Mouse (Mus musculus) embryonic facial prominence, embryonic 15.5 days (tissue): ENCODE results near the gene Serpinb1c. TPM values are rescaled to one million over a fixed set of nuclear protein-coding genes. Genes with fewer than 3 reads are reported as not detected.
"Not testable (repeated sequence)": the region's sequence is repeated elsewhere in the genome, so short reads cannot be mapped to it uniquely, and the experiment has no call there.

Experiments
- ATAC-seq: fragments of 200-750 bp; cut with Nextera tagmentation; 2 replicates; pipeline ENCODE4 v1.8.0; 2017; ENCODE audit warnings: low read depth, moderate TSS enrichment; ENCODE audit not compliant: insufficient number of reproducible peaks, low FRiP score, low TSS enrichment
- H3K27ac ChIP-seq: fragments of 300-500 bp; sonication (generic); replicated peaks from 2 replicates; pipeline ENCODE4 v1.5.1; 2015; ENCODE audit warnings: mild to moderate bottlenecking, inconsistent platforms
- H3K27me3 ChIP-seq: fragments of 300-500 bp; sonication (generic); 2 replicates; pipeline ENCODE4 v1.6.1; 2015; ENCODE audit warnings: inconsistent platforms
- H3K36me3 ChIP-seq: fragments of 300-500 bp; sonication (generic); 2 replicates; pipeline ENCODE4 v1.6.1; 2015; ENCODE audit warnings: mild to moderate bottlenecking, inconsistent platforms
- H3K4me1 ChIP-seq: fragments of 300-500 bp; sonication (generic); 2 replicates; pipeline ENCODE4 v1.6.1; 2015; ENCODE audit warnings: inconsistent platforms
- H3K4me2 ChIP-seq: fragments of 300-500 bp; sonication (generic); replicated peaks from 2 replicates; pipeline ENCODE4 v1.6.1; 2015; ENCODE audit warnings: mild to moderate bottlenecking, inconsistent platforms
- H3K4me3 ChIP-seq: fragments of 300-500 bp; sonication (generic); replicated peaks from 2 replicates; pipeline ENCODE4 v1.5.1; 2015; ENCODE audit warnings: mild to moderate bottlenecking, inconsistent platforms
- H3K9ac ChIP-seq: fragments of 300-500 bp; sonication (generic); 2 replicates; pipeline ENCODE4 v1.6.1; 2015; ENCODE audit warnings: inconsistent platforms
- H3K9me3 ChIP-seq: fragments of 300-500 bp; sonication (generic); replicated peaks from 2 replicates; pipeline ENCODE4 v1.6.1; 2016; ENCODE audit warnings: inconsistent platforms
- WGBS: fragments of 180-500 bp; shearing (Covaris S2); methylation state at CpG from one replicate; pipeline ENCODE4 v1.1.7; 2015; 5-methylcytosine and 5-hydroxymethylcytosine counted together
- polyA plus RNA-seq: library from polyadenylated mRNA; unstranded; fragments of >200 nt; fragmentation: Nextera tagmentation; extraction: Ambion mirVana; gene quantifications from 2 replicates; pipeline ENCODE4 v1.2.1, GENCODE M21; 2015

Gene Serpinb1c
- not detected in 2 replicates for polyA plus RNA-seq

DNA sequence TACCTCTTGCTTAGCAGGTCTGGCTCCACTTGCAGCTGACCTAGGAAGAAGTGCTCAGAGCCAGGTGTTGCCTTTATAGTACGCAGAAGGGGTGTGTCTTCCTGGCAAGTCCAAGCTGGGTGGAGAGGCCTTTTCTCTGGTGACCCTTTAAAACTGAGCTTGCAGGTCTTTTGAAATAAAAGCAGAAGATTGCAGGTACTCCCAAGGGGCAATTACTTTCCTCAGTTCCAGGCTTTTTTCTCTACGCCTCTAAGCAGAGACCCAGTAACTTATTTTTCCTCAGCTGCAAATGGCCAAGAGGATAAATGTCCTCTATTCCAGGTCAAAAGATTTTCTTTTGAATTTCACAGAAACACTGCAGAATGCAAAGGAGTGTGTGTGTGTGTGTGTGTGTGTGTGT lies at the start of gene Serpinb1c:
Gene Serpinb1c, minus strand, starts transcription at position 101 of the 400 bp plus-strand sequence.
- WGBS, result 80% methylated on average over 2 of the region's 2 CpGs
- no peaks in the 10 kb centered on the region for H3K36me3 ChIP-seq
- no peak within 1 kb of the TSS for H3K4me2 ChIP-seq
- no peaks in the 10 kb centered on the region for H3K4me1 ChIP-seq
- no peaks in the 10 kb centered on the region for H3K9me3 ChIP-seq
- no peak within 1 kb of the TSS for H3K27ac ChIP-seq
- H3K4me3 ChIP-seq, result no peak within 1 kb of the TSS
- H3K27me3 ChIP-seq, result no peaks in the 10 kb centered on the region
- no peak within 1 kb of the TSS for H3K9ac ChIP-seq
- ATAC-seq, result no peak

GRCm38 (mm10) chr13:32939191-32939590 lies 41.2 kb upstream of the Serpinb1c start:
- ATAC-seq, H3K9me3 ChIP-seq, H3K27me3 ChIP-seq, H3K9ac ChIP-seq, H3K4me1 ChIP-seq, H3K36me3 ChIP-seq, H3K27ac ChIP-seq, H3K4me3 ChIP-seq, H3K4me2 ChIP-seq: not testable (repeated sequence)
- WGBS, result 66% methylated on average over 3 of the region's 3 CpGs

DNA sequence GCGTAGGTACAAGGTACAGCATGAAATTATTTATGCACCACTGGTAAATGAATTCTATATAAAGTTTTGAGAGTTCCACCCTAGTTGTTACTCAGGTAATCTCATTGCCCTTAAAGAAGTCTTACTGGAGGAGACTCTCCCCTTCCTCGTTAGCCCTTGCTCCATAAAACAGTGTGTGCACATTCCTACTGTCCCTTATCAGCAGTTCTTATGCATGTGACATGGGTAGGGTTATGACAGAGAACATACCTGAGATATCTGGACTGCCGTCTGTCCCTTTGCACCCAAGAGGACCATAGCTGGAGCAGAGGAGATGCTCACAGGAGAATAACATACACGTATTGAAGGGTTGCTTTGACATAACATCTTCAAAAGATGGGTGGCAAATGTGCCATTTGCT lies 40.3 kb upstream of the Serpinb1c start:
- not testable (repeated sequence) for H3K4me1 ChIP-seq, H3K4me3 ChIP-seq, H3K9ac ChIP-seq, ATAC-seq, H3K36me3 ChIP-seq, H3K27me3 ChIP-seq, H3K4me2 ChIP-seq, H3K9me3 ChIP-seq, H3K27ac ChIP-seq
- 75% methylated on average over 4 of the region's 4 CpGs for WGBS

DNA sequence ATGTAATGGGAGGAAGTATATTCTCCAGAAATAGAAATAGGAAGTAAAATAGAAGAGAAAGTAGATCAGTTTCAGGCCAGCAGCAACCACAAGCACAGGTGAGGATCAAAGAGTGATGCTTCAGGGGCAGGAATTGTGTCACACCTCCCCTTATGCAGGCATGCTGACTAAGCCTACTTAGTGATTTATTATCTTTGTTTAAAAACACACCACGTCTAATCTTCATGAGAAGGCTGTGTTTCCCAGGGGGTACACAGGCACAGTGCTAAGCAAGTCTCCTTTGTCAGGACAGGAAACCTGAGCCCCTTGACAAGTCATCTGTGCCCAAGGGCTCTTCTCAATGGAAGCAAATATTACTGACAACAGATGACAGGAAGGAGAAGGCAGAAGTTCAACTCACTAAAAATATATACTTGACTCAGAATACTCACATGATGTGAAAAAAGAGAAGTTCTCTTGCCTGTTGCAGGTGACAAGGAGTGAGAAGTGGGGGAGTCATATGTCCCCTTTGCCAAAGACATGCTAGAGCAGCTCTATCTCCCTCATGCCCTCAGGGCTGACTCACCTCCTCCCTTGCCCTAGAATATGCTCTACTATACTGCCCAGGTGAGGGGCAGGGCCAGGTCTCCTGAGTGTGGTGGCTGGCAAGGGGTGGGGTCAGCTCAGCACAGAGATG lies 36.8 kb upstream of the Serpinb1c start:
- Histone ChIP-seq H3K36me3 (no peaks in the 10 kb centered on the region), H3K9me3 (no peaks in the 10 kb centered on the region), H3K4me1 (no peaks in the 10 kb centered on the region), H3K27me3 (no peaks in the 10 kb centered on the region), H3K4me2 (no peak overlapping the region), H3K4me3 (no peak overlapping the region), H3K9ac (no peak overlapping the region), H3K27ac (no peak overlapping the region)
- WGBS, result 29% methylated on average over 1 of the region's 1 CpGs
- ATAC-seq, result no peak

DNA sequence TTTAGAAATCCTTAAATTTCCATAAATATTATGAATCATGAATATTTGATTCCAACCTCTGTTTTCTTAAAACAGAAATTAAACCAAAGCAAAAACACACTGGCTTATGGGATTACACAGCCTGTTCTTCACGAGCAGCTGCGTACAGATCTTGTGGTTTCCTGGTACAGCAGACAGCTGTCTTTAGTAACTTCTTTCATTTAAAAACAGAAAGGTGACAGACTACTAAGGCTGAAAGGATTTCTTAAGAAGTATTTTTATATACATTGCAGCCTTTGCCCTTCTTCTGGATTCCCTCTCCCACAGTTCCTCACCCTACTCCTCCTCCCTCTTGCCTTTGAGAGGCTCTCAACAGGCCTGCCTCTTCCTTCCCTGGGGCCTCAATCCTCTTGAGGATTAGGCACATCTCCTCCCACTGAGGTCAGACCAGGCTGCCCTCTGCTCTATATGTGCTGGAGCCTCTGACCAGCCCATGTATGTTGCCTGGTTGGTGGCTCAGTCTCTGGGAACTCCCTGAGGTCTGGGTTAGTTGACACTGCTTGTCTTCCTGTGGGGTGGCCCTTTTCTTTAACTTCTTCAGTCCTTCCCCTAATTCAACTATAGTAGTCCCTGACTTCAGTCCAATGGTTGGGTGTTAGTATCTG lies 31.2 kb upstream of the Serpinb1c start:
- 48% methylated on average over 2 of the region's 2 CpGs for WGBS
- Histone ChIP-seq H3K4me1 (no peaks in the 10 kb centered on the region), H3K27me3 (no peaks in the 10 kb centered on the region), H3K4me2 (no peak overlapping the region), H3K4me3 (no peak overlapping the region), H3K27ac (no peak overlapping the region), H3K36me3 (no peaks in the 10 kb centered on the region), H3K9me3 (no peaks in the 10 kb centered on the region), H3K9ac (no peak overlapping the region)
- no peak for ATAC-seq

- WGBS, result 60% methylated on average over 1 of the region's 1 CpGs
- no peak overlapping the region for H3K27ac ChIP-seq
- H3K36me3 ChIP-seq, result no peaks in the 10 kb centered on the region
- no peak overlapping the region for H3K4me3 ChIP-seq
- H3K4me1 ChIP-seq, result no peaks in the 10 kb centered on the region
- no peaks in the 10 kb centered on the region for H3K27me3 ChIP-seq
- H3K4me2 ChIP-seq, result no peak overlapping the region
- H3K9me3 ChIP-seq, result no peaks in the 10 kb centered on the region
- ATAC-seq, result no peak
- H3K9ac ChIP-seq, result no peak overlapping the region
These were observed 29.2 kb upstream of the Serpinb1c start for GRCm38 (mm10) chr13:32927241-32927640.

DNA sequence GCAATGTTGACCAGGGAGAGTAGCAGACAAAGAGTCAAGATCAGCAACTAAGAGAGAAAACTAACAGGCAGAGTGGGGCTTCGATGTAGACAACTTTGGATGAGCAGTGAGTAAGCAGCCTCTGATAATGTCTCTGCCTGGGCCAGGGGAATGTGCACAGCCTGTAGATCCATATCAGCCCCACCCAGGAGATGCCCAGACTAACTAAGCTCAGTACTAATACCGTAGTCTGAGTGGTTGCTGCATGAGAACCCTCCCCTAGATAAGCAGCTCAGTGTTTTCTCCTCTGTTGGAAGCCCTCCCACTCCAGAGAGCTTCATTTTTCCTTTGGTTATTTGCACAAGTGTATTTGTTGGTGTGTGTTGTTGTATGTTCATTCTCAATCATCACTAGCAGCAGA lies 28.6 kb upstream of the Serpinb1c start:
- Histone ChIP-seq H3K9me3 (no peaks in the 10 kb centered on the region), H3K27ac (no peak overlapping the region), H3K27me3 (no peaks in the 10 kb centered on the region), H3K4me1 (no peaks in the 10 kb centered on the region), H3K4me3 (no peak overlapping the region), H3K9ac (no peak overlapping the region), H3K4me2 (no peak overlapping the region), H3K36me3 (no peaks in the 10 kb centered on the region)
- 80% methylated on average over 2 of the region's 2 CpGs for WGBS
- no peak for ATAC-seq

- ATAC-seq, result no peak
- H3K4me3 ChIP-seq, result no peak overlapping the region
- no peaks in the 10 kb centered on the region for H3K27me3 ChIP-seq
- no peak overlapping the region for H3K4me2 ChIP-seq
- H3K36me3 ChIP-seq, result no peaks in the 10 kb centered on the region
- 64% methylated on average over 7 of the region's 7 CpGs for WGBS
- no peaks in the 10 kb centered on the region for H3K4me1 ChIP-seq
- H3K27ac ChIP-seq, result no peak overlapping the region
- H3K9me3 ChIP-seq, result no peaks in the 10 kb centered on the region
- no peak overlapping the region for H3K9ac ChIP-seq
These were observed 26.8 kb upstream of the Serpinb1c start for GRCm38 (mm10) chr13:32924578-32925360.

- H3K4me1 ChIP-seq, result no peaks in the 10 kb centered on the region
- no peaks in the 10 kb centered on the region for H3K36me3 ChIP-seq
- H3K4me2 ChIP-seq, result no peak overlapping the region
- H3K27ac ChIP-seq, result no peak overlapping the region
- no peak overlapping the region for H3K9ac ChIP-seq
- ATAC-seq, result no peak
- H3K9me3 ChIP-seq, result no peaks in the 10 kb centered on the region
- no peak overlapping the region for H3K4me3 ChIP-seq
- H3K27me3 ChIP-seq, result no peaks in the 10 kb centered on the region
These were observed 24.6 kb upstream of the Serpinb1c start for GRCm38 (mm10) chr13:32922622-32923021.

- H3K4me3 ChIP-seq, result no peak overlapping the region
- no peaks in the 10 kb centered on the region for H3K9me3 ChIP-seq
- no peaks in the 10 kb centered on the region for H3K27me3 ChIP-seq
- no peak overlapping the region for H3K4me2 ChIP-seq
- no peaks in the 10 kb centered on the region for H3K4me1 ChIP-seq
- peak overlapping the region; percentile 51; the same call in 1 of the 2 replicates for H3K27ac ChIP-seq
- no peak overlapping the region for H3K9ac ChIP-seq
- ATAC-seq, result no peak
- no peaks in the 10 kb centered on the region for H3K36me3 ChIP-seq
These were observed 14.9 kb upstream of the Serpinb1c start for GRCm38 (mm10) chr13:32912770-32913380.

DNA sequence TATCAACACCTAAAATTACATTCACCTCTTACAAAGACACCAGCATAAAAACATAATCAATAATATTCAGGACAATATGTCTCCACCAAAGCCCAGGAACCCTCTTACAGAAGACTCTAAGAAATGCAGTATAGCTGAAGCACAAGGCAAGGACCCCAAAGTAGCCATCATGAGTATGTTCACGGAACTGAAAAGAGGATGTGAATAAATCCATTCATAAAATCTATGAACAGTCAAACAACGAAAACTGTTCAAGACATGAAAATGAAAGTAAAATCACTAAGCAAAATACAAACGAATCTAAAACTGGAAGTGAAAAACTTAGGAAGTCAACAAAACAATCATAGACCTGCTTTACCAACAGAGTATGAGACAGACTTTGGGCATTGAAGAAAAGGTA lies 10.2 kb upstream of the Serpinb1c start:
- no peaks in the 10 kb centered on the region for H3K9me3 ChIP-seq
- H3K36me3 ChIP-seq, result no peaks in the 10 kb centered on the region
- H3K4me2 ChIP-seq, result no peak overlapping the region
- no peak overlapping the region for H3K27ac ChIP-seq
- no peaks in the 10 kb centered on the region for H3K27me3 ChIP-seq
- no peak for ATAC-seq
- WGBS, result 84% methylated on average over 3 of the region's 3 CpGs
- no peak overlapping the region for H3K9ac ChIP-seq
- no peak overlapping the region for H3K4me3 ChIP-seq
- H3K4me1 ChIP-seq, result no peaks in the 10 kb centered on the region
